Mouse (Mus musculus) embryonic fibroblast, embryonic 13.5 days (primary cell): ENCODE measurements around the gene Tnf. TPM values are rescaled to one million over a fixed set of nuclear protein-coding genes. Genes with fewer than 3 reads are reported as not detected.

Source experiments
- H3K27ac ChIP-seq: 2 replicates; pipeline ENCODE4 v1.5.1; 2012; ENCODE audit warnings: low read length, control low read depth, inconsistent platforms; ENCODE audit not compliant: insufficient read depth
- H3K4me1 ChIP-seq: 2 replicates; pipeline ENCODE4 v1.6.1; 2011; ENCODE audit warnings: low read length; ENCODE audit not compliant: control insufficient read depth, insufficient read depth
- H3K4me3 ChIP-seq: 2 replicates; pipeline ENCODE4 v1.5.1; 2011; ENCODE audit warnings: mild to moderate bottlenecking, control low read depth, low read length; ENCODE audit not compliant: insufficient read depth
- CTCF ChIP-seq: IDR thresholded peaks from 2 replicates; pipeline ENCODE4 v1.5.1; 2011; ENCODE audit warnings: mild to moderate bottlenecking, control low read depth, low read length, moderate library complexity, borderline replicate concordance; ENCODE audit not compliant: insufficient read depth
- POLR2A ChIP-seq: IDR thresholded peaks from 2 replicates; pipeline ENCODE4 v1.6.1; 2011; ENCODE audit warnings: low read depth, mild to moderate bottlenecking, control low read depth, low read length, moderate library complexity
- polyA plus RNA-seq: library from polyadenylated mRNA; stranded (reverse); fragments of >200 nt; gene quantifications from 2 replicates; pipeline ENCODE4 v1.2.4, GENCODE M21; 2011; ENCODE audit warnings: low read depth; ENCODE audit not compliant: missing spikeins, insufficient read length

Gene Tnf
- 0.35 TPM in 1 of 2 replicates, not detected in the other for polyA plus RNA-seq

- Histone ChIP-seq H3K27ac (no peak within 1 kb of the TSS), H3K4me3 (no peak within 1 kb of the TSS), H3K4me1 (no peaks in the 10 kb centered on the region)
- TF ChIP-seq POLR2A (no peak), CTCF (no peak)
These were observed at the start of gene Tnf for GRCm38 (mm10) chr17:35201787-35202186. Tnf (minus strand) TSS chr17:35202007.

- Histone ChIP-seq H3K4me1 (0 out of 2 replicates have a peak, but pooled peaks cover 1% of the 10 kb centered on the region), H3K4me3 (no peak overlapping the region), H3K27ac (no peak overlapping the region)
- TF ChIP-seq POLR2A (no peak), CTCF (no peak)
These were observed 49.4 kb upstream of the Tnf start for GRCm38 (mm10) chr17:35251162-35251719.

- Histone ChIP-seq H3K4me3 (no peak overlapping the region), H3K4me1 (0 out of 2 replicates have a peak, but pooled peaks cover 3% of the 10 kb centered on the region), H3K27ac (no peak overlapping the region)
- TF ChIP-seq CTCF (no peak), POLR2A (no peak)
These were observed 48.7 kb upstream of the Tnf start for GRCm38 (mm10) chr17:35250348-35251120.

- no peak for TF ChIP-seq CTCF
- no peak for TF ChIP-seq POLR2A
- Histone ChIP-seq H3K4me3 (no peak overlapping the region), H3K27ac (no peak overlapping the region), H3K4me1 (peaks cover 6% of the 10 kb centered on the region; the same call in 1 of the 2 replicates)
These were observed 47.8 kb upstream of the Tnf start for GRCm38 (mm10) chr17:35249451-35250197.

- peaks cover 12% of the 10 kb centered on the region for H3K4me1 ChIP-seq
- no peak for TF ChIP-seq CTCF
- no peak for TF ChIP-seq POLR2A
These were observed 47.2 kb upstream of the Tnf start for GRCm38 (mm10) chr17:35248986-35249385.

GRCm38 (mm10) chr17:35247144-35247543 is 45.3 kb upstream of the Tnf start:
- H3K4me3 ChIP-seq: no peak overlapping the region
- no peak for TF ChIP-seq CTCF
- TF ChIP-seq POLR2A: no peak
- no peak overlapping the region for H3K27ac ChIP-seq
- peaks cover 13% of the 10 kb centered on the region for H3K4me1 ChIP-seq

More at GRCm38 (mm10) chr17:35248986-35249385, 47.2 kb upstream of the Tnf start:
- no peak overlapping the region for H3K4me3 ChIP-seq
- no peak overlapping the region for H3K27ac ChIP-seq

- H3K4me3 ChIP-seq: no peak overlapping the region
- H3K4me1 ChIP-seq: peaks cover 13% of the 10 kb centered on the region
- TF ChIP-seq CTCF (no peak), POLR2A (no peak)
- no peak overlapping the region for H3K27ac ChIP-seq
These were observed 44.2 kb upstream of the Tnf start for GRCm38 (mm10) chr17:35245731-35246623.

GRCm38 (mm10) chr17:35244999-35245398 is 43.2 kb upstream of the Tnf start:
- Histone ChIP-seq H3K4me3 (0 out of 2 replicates have a peak overlapping the region, but pooled peaks have one; percentile 66), H3K27ac (no peak overlapping the region), H3K4me1 (peaks cover 19% of the 10 kb centered on the region)
- TF ChIP-seq POLR2A: no peak
- no peak for TF ChIP-seq CTCF

GRCm38 (mm10) chr17:35243086-35243485 is 41.3 kb upstream of the Tnf start:
- peak; percentile 49 for TF ChIP-seq POLR2A
- no peak for TF ChIP-seq CTCF
- Histone ChIP-seq H3K27ac (peak overlapping the region; percentile 95), H3K4me1 (peaks cover 19% of the 10 kb centered on the region), H3K4me3 (peak overlapping the region; percentile 66)
